Mouse (Mus musculus) brain, embryonic 14.5 days (tissue): Measurements from ENCODE around the gene Fam234a.

Experiments
- CTCF ChIP-seq: fragments of 200-500 bp; IDR thresholded peaks from 2 replicates; pipeline ENCODE4 v1.5.1; 2012; ENCODE audit warnings: inconsistent platforms, mild to moderate bottlenecking, moderate library complexity, borderline replicate concordance; ENCODE audit not compliant: insufficient read depth, insufficient read length; ENCODE audit errors: extremely low read depth
- POLR2A ChIP-seq: fragments of 200-500 bp; IDR thresholded peaks from 2 replicates; pipeline ENCODE4 v1.6.1; 2012; ENCODE audit warnings: mild to moderate bottlenecking, inconsistent platforms, borderline replicate concordance; ENCODE audit not compliant: poor library complexity, insufficient read depth, insufficient read length, severe bottlenecking; ENCODE audit errors: extremely low read depth

GRCm38 (mm10) chr17:26206392-26206791, 37.6 kb downstream of the Fam234a start:
- TF ChIP-seq CTCF (no peak), POLR2A (no peak)
